Mouse (Mus musculus) urinary bladder, postnatal 0 days (tissue): ENCODE data around the gene Klc1. TPM values are rescaled to one million over a fixed set of nuclear protein-coding genes. Genes with fewer than 3 reads are reported as not detected.

ENCODE experiments used
- polyA plus RNA-seq: library from polyadenylated mRNA; unstranded; fragments of >200 nt; fragmentation: Nextera tagmentation; extraction: Ambion mirVana; gene quantifications from 2 replicates; pipeline ENCODE4 v1.2.1, GENCODE M21; 2015

Gene Klc1
- polyA plus RNA-seq: 89.8 and 108 TPM in 2 replicates

DNA sequence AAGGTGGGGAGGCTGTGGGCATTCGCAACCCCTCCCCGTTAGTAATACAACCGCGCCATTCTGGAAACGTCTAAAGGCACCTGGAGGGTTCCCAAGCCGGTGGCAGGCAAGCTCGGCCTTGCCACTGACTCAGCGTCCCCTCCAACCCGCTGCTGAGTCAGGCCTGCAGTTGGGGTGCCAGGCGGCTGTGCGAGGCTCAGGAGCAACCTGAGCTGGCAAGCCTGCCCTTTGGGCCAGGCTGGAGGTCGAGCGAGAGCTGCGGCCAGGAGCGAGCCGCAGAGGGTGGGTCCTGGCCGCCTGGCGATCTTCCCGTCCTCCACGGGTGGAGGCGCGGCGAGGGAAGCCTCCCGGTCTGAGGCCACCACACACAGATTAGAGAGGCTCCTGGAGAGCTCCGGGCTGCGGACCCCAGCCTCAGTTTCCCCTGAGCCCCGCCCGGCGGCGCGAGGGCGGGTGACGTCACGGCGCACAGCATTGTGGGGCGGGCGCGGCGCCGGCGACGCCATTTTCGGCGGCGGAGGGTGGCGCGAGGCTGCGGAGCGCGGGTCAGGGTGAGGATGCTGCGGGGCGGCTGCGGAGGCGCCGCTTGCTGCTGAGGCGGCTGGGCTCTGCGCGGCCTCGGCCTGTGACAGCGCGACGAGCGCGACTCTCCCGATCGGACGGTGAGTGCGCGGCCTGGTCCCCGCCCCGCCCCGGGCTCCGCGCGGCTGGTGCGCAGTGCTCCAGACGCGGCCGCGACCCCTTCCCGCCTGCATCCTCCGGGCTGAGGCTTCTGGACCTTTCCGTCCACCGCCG lies at the start of gene Klc1:
Gene Klc1 (plus strand): TSS at position 469 of the 795 bp plus-strand sequence.

DNA sequence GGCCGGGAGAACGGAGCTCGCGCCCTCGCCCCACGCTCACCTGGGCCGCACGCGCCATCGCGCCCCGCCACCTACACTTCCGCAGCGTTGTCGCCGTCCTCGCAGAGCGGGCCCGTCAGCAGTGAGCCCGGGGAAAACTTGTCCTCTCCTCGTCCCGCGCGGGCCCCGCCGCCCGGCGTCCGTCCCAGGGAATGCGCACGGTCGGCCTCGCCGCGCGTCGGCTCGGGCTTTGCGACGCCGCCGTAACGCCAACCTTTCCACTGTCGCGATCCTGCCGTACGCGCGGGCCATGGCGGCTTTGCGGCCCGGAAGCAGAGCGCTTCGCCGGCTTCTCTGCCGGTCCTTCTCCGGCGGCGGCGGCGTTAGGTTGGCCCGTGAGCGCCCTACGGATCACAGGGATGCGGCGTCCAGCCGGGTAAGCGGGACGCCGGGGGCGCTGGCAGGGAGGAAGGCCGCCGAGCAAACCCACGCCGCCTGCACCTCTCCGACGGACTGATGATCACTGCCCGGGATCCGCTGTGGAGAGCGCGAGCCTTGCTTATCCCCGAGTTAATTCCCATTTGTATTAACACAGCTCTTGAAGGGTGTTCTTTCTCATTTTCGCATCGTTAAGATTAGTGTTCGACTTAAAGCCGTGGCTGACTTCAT lies 45.5 kb upstream of the Klc1 start, which contains the start of the genes Bag5 and Apopt1:
Gene Bag5 (minus strand): TSS at position 254 of the 648 bp plus-strand sequence.
Gene Apopt1 (plus strand): TSS at position 258 of the 648 bp plus-strand sequence.

DNA sequence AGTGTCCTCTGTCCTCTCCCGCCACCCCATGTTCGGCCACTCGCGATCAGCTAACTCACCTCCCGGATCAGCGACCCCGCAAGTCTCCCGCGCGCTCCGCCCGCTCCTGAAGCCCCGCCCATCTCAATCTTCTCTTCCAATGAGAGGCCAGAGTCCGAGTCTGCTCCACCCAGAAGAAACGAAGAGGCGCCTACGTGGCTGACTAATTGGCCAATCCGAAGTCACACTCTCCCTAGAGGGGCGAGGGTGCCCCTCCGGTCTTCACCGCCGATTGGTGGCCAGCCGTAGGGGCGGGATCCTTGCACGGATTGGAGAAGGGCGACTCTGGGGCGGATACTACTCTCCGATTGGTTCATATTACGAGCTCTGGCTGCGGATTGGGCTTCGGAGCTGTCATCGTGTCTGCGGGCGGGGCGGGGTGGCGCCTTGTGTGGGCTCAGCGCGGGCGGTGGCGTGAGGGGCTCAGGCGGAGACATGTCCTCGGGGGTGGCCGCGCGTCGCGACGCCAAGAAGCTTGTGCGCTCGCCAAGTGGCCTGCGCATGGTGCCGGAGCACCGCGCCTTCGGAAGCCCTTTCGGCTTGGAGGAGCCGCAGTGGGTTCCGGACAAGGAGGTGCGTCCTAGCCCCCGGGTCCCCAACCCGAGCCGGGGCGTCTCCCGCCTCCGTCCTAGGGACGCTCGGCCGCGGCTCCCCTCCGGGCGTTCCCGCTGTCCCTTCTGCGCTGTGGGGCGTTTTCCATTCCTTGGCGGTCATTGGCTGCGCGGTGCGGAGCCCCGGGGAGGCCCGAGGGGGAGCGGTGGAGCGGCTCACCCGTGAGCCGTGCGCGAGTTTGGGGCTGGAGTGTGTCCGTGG lies 55.3 kb downstream of the Klc1 start, which contains the start of the genes Xrcc3 and Zfyve21:
Gene Xrcc3 (minus strand): TSS at position 108 of the 852 bp plus-strand sequence.
Gene Zfyve21 (plus strand): TSS at position 405 of the 852 bp plus-strand sequence.

Other genes with a start within 250 kb of the Klc1 start
- gene Eif5, start 220.8 kb upstream of the Klc1 start, polyA plus RNA-seq: 428 and 477 TPM in 2 replicates
- 19.7 and 21.8 TPM in 2 replicates for gene Mark3, start 184.3 kb upstream of the Klc1 start, polyA plus RNA-seq
- 2,312 and 2,495 TPM in 2 replicates for gene Ckb, start 86.5 kb upstream of the Klc1 start, polyA plus RNA-seq
- 13.8 and 14.8 TPM in 2 replicates for gene Trmt61a, start 80.7 kb upstream of the Klc1 start, polyA plus RNA-seq
- 41.5 and 46.1 TPM in 2 replicates for gene Bag5, start 45.6 kb upstream of the Klc1 start, polyA plus RNA-seq
- 45.0 and 45.7 TPM in 2 replicates for gene Apopt1, start 45.6 kb upstream of the Klc1 start, polyA plus RNA-seq
- gene Xrcc3, start 55.0 kb downstream of the Klc1 start, polyA plus RNA-seq: 2.9 and 3.4 TPM in 2 replicates
- gene Zfyve21, start 55.3 kb downstream of the Klc1 start, polyA plus RNA-seq: 79.9 and 81.4 TPM in 2 replicates
- 13.7 and 16.1 TPM in 2 replicates for gene Ppp1r13b, start 149.3 kb downstream of the Klc1 start, polyA plus RNA-seq
- 844 and 853 TPM in 2 replicates for gene Atp5mpl, start 208.1 kb downstream of the Klc1 start, polyA plus RNA-seq
- not detected in 2 replicates for gene Tdrd9, start 212.7 kb downstream of the Klc1 start, polyA plus RNA-seq
- gene Rd3l, start 222.5 kb downstream of the Klc1 start, polyA plus RNA-seq: not detected in 2 replicates